Mouse (Mus musculus): ENCODE results near the gene Cyp2s1.

DNA sequence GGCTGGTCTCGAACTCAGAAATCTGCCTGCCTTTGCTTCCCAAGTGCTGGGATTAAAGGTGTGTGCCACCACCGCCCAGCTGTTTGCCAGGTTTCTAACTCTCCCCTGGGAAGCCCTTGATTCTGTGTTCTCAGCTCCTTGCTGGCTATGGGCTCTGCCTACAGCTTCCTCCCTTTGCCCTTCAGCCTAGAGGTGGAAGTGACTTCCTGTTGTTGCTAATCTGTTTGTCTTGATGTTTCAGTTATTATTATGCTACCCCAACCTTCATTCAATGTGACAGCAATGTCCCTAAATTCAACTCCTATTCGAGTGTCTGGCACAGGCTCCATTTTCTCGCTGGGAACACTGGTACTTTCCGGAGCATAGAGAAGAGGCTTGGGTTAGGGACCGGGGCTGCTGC lies 50.6 kb downstream of the Cyp2s1 start:
- TF ChIP-seq POLR2A (IDR thresholded peaks at IDR 0.05; ENCODE audit: borderline replicate concordance, control insufficient read depth, low read depth, low read length) = no peak
- no peak for TF ChIP-seq CTCF (IDR thresholded peaks at IDR 0.05; ENCODE audit: control insufficient read depth, insufficient read depth, low read length)

All from bone marrow, adult 2 months (tissue).